Mouse (Mus musculus) MEL (cell line): Measurements from ENCODE around the gene Ifngr2.

ENCODE experiments used
- CHD2 ChIP-seq: IDR thresholded peaks from 2 replicates; pipeline ENCODE4 v1.6.1; 2011; ENCODE audit warnings: low read length, improper control_type of control experiment
- CTCF ChIP-seq, 3 experiments: IDR thresholded peaks in 2 of 3; conservative IDR thresholded peaks in 1 of 3; 2 replicates each; pipeline ENCODE4 v1.5.1; 2011 to 2012; ENCODE audit warnings: low read length in 3 of 3, low read depth in 2 of 3, mild to moderate bottlenecking in 2 of 3, improper control_type of control experiment in 1 of 3, inconsistent platforms in 1 of 3, mixed read lengths in 1 of 3, moderate library complexity in 1 of 3; ENCODE audit not compliant: control insufficient read depth in 1 of 3, insufficient read depth in 1 of 3, poor library complexity in 1 of 3, severe bottlenecking in 1 of 3
- EP300 ChIP-seq, 2 experiments: IDR thresholded peaks; 2 replicates each; pipeline ENCODE4 v1.6.1; 2011; ENCODE audit warnings: improper control_type of control experiment in 2 of 2, low read length in 2 of 2, low read depth in 1 of 2, mild to moderate bottlenecking in 1 of 2
- ETS1 ChIP-seq: IDR thresholded peaks from 2 replicates; pipeline ENCODE4 v1.6.1; 2012; ENCODE audit warnings: low read depth, mild to moderate bottlenecking, inconsistent platforms, low read length, improper control_type of control experiment, moderate library complexity
- JUND ChIP-seq: IDR thresholded peaks from 2 replicates; pipeline ENCODE4 v1.6.1; 2011; ENCODE audit warnings: low read depth, mild to moderate bottlenecking, improper control_type of control experiment, low read length
- MAX ChIP-seq: IDR thresholded peaks from 2 replicates; pipeline ENCODE4 v1.6.1; 2011; ENCODE audit warnings: low read length, improper control_type of control experiment
- MAZ ChIP-seq: IDR thresholded peaks from 2 replicates; pipeline ENCODE4 v1.6.1; 2012; ENCODE audit warnings: low read depth, mild to moderate bottlenecking, inconsistent platforms, low read length, improper control_type of control experiment
- MEF2A ChIP-seq: IDR thresholded peaks from 2 replicates; pipeline ENCODE4 v1.6.1; 2014; ENCODE audit warnings: low read depth, mild to moderate bottlenecking, inconsistent platforms, low read length, improper control_type of control experiment; ENCODE audit not compliant: poor library complexity, insufficient replicate concordance, severe bottlenecking; ENCODE audit errors: extremely low read depth
- NRF1 ChIP-seq: IDR thresholded peaks from 2 replicates; pipeline ENCODE4 v1.6.1; 2014; ENCODE audit warnings: low read depth, mild to moderate bottlenecking, inconsistent platforms, low read length, improper control_type of control experiment, moderate library complexity; ENCODE audit not compliant: poor library complexity, insufficient read depth, severe bottlenecking
- POLR2A ChIP-seq, 2 experiments: IDR thresholded peaks; 2 replicates each; pipeline ENCODE4 v1.6.1; 2011 to 2012; ENCODE audit warnings: low read length in 2 of 2, mild to moderate bottlenecking in 2 of 2, control low read depth in 1 of 2, improper control_type of control experiment in 1 of 2, low read depth in 1 of 2, moderate library complexity in 1 of 2; ENCODE audit not compliant: control insufficient read depth in 1 of 2, insufficient read depth in 1 of 2, poor library complexity in 1 of 2
- POLR2AphosphoS5 ChIP-seq: IDR thresholded peaks from 2 replicates; pipeline ENCODE4 v1.6.1; 2012; ENCODE audit warnings: low read depth, borderline replicate concordance, mild to moderate bottlenecking, inconsistent platforms, low read length, moderate library complexity, mixed read lengths
- RAD21 ChIP-seq: IDR thresholded peaks from 2 replicates; pipeline ENCODE4 v1.6.1; 2011; ENCODE audit warnings: mild to moderate bottlenecking, low read depth, low read length, improper control_type of control experiment
- SIN3A ChIP-seq: IDR thresholded peaks from 2 replicates; pipeline ENCODE4 v1.6.1; 2012; ENCODE audit warnings: low read length, improper control_type of control experiment, inconsistent platforms

DNA sequence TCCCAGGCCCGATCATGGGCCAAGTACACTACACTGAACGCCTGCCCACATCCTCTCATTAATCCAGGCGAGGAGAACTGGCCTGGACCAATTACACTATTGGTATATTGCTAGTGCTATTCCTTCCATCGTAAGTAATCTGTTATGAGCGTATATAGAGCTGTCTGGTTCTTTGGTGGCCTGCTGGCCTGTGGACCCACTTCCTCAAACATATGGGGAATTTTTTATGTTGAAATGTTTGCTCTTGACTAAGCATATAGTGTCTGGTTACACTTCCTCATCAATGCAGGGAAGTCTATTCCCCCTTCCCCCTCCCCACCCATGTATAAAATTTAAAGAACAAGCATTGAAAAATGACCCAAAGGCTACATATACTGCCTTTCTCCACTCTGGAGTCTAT lies 24.8 kb upstream of the Ifngr2 start:
- TF ChIP-seq CTCF (IDR thresholded peaks at IDR 0.05 in 2 of 3, conservative IDR thresholded peaks at IDR 0.05 in 1 of 3; ENCODE audit: control insufficient read depth in 1 of 3, insufficient read depth in 1 of 3, low read depth in 2 of 3, low read length in 3 of 3, poor library complexity in 1 of 3, severe bottlenecking in 1 of 3) (no peak), POLR2AphosphoS5 (no peak), MAX (no peak), EP300 (IDR thresholded peaks at IDR 0.05; ENCODE audit: low read depth in 1 of 2, low read length in 2 of 2) (peak in 1 of 2 experiments; percentile 56; a peak in 1 of 4 replicates), RAD21 (no peak), NRF1 (no peak), POLR2A (IDR thresholded peaks at IDR 0.05; ENCODE audit: control insufficient read depth in 1 of 2, insufficient read depth in 1 of 2, low read depth in 1 of 2, low read length in 2 of 2, poor library complexity in 1 of 2) (no peak), SIN3A (no peak; the same call in 1 of the 2 replicates), MAZ (no peak), MEF2A (no peak), CHD2 (no peak), JUND (no peak), ETS1 (no peak)
